Mouse (Mus musculus): ENCODE data around the gene Cachd1.

The Cachd1 gene

DNA sequence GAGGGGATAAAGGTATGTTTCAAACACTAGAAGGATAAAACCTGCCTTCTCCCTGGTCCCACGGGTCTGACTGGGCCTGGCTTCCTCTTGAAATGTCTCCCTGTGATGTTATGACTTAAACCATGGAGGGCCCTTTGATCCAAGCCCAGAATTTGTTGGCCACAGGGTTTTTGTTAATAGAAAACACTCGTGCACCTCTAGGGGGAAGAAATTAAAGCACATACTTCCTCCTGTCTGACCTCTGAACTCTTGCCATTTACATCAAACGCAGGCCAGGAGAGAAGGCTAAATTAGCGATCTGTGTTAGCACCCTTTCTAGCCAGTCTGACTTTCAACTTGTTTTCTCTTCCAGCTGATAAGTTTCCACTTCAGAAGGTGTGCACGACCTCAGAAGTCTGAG, 19.0 kb downstream of the Cachd1 start:
- DNase-seq = no peak

DNA sequence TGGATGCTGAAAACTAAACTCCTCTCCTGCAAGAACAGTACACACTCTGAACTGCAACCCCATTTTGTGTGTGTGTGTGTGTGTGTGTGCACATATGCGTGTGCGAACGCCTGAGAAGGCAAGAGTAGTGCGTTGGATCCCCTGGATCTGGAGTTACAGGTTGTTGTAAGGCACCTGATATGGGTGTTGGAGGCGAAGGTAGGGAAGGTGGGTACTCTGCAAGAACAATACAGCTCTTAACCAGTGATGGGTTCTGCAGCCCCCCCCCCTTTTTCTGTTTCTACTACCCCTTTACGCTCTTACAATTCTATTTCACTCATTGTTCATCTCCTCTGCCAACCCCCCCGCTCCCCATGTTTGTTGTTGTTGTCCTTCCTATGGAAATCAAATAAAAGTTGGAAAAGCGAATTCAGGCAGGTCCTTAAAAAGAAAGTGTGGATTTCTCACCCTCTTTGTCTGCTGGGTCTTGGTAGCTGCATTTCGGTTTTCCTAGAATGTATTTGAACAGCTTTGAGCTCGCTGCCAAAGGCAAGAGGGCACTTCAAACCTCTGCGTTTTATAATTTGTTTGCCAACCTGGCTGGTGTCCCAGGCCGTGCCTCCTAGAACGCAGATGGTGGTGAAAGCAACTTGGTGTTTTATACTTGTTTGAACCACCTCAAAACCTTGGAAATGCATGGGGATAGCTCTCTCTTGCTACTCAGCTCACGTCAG, 24.4 kb downstream of the Cachd1 start:
- no peak for DNase-seq

DNA sequence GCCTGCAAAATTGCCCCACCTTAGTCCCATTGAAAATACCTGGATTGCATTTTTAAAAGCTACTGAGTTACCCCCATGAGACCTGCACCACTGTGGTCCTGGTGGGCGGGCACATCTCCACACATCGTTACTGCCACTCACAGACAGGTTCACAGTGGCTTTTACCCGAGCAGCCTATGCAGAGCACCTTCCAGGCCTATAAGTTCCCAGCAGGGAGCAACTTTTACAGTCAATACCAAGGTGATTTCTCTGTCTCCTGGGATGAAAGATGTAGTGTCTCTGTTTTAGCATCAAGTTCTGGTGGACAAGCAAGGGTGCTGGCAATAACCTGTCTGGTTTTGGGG, 24.9 kb downstream of the Cachd1 start:
- no peak for DNase-seq

GRCm38 (mm10) chr4:100811057-100811695, 34.7 kb downstream of the Cachd1 start:
- no peak for DNase-seq

GRCm38 (mm10) chr4:100811802-100812510, 35.5 kb downstream of the Cachd1 start:
- no peak for DNase-seq

DNA sequence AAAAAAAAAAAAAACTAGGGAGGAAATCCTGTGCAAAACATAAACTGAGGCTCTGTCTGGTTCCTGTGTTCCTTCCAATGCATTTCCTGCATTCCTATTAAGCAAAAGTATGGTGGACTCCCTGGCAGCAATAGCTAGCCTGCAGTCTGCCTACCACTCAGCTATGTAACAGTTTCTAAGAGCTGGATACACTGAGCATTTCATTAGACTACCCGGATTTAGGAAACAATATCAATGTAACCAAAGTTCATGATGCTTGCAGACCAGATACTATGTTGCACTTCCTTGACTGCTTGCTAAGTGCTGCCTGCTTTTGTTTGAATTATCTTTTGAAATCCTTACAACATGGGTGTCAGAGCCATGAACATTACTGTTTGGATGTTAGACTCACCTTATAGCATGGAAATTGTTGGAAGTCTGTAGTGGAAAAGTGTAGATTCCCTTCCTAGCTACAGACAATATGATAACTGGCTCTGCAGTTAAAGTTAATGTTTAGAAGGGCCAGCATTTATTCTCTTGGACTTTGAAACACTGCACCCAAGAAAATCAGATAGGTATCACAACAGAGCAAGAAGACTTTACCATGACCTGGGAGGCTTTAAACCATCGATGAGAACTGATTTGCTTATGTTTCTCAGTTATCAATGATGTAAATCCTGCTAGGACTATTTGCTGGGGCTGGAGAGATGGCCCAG, 37.4 kb downstream of the Cachd1 start:
- no peak for DNase-seq

- DNase-seq = no peak
These were observed 42.8 kb downstream of the Cachd1 start for GRCm38 (mm10) chr4:100819238-100819637.

- no peak for DNase-seq
These were observed 46.1 kb downstream of the Cachd1 start for GRCm38 (mm10) chr4:100822526-100822925.

DNA sequence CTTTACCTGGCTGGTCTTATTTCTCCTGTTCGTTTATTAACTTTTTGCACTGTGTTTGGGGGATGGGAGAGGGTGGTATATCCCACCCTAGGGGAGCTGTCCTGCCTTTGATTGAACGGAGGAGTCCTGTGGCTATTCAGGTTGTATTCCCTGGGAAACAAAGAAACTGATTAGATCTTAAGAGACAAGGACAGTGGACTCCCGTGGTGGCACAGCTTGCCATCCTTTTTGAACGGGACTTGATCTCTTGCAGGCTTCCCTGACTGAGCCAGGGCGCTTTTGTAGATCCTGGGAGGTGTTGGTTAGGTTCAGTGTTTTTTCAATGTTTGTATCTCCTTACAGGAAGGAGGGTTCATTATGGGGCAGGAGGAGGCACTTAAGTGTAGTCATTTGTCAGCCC, 50.9 kb downstream of the Cachd1 start:
- DNase-seq = no peak

DNA sequence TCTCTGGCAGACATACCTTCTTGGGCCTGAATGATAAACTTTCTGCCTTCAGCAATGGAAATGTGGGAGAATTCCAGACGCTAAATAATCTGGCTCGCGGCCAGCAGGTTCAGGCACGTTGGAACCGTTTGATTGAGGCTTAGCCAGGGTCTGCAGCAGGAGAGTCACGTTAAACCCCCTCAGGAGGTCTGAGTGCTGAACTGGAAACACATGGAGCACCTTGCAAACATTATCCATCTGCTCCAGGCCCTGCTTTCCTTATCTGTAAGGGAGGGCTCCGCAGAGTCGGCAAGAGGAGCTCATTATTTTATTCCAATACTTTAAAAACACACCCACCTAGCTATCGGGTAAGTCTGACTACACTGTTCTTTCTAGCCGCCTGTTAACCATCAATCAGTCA, 52.3 kb downstream of the Cachd1 start:
- DNase-seq = no peak

DNA sequence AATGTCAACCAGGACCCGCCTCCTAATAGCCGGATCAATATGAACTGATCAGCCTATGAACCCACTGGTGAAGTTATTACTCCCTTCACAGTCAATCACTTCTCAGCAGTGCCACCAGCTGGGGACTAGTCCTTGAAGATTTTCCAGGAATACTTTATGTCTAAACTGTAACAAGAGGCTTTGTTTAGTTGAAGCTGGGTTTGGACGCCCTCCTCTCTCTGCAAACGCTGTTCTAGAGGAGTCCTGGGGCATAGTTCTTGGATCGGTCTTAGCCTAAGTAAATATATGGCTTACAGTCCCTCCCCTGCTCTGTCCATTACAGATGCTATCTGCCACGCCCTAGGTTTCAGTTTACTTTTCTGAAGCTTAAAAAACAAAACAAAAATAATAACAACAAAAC, 60.7 kb downstream of the Cachd1 start:
- DNase-seq = no peak

GRCm38 (mm10) chr4:100842629-100843028, 66.2 kb downstream of the Cachd1 start:
- DNase-seq = no peak

GRCm38 (mm10) chr4:100843119-100843518, 66.6 kb downstream of the Cachd1 start:
- DNase-seq = no peak

GRCm38 (mm10) chr4:100850846-100851495, 74.5 kb downstream of the Cachd1 start:
- DNase-seq = no peak

- DNase-seq = no peak
These were observed 76.0 kb downstream of the Cachd1 start for GRCm38 (mm10) chr4:100852448-100852847.

- DNase-seq = no peak
These were observed 77.0 kb downstream of the Cachd1 start for GRCm38 (mm10) chr4:100853426-100853825.

- DNase-seq = no peak
These were observed 78.9 kb downstream of the Cachd1 start for GRCm38 (mm10) chr4:100855373-100855772.

- no peak for DNase-seq
These were observed 81.0 kb downstream of the Cachd1 start for GRCm38 (mm10) chr4:100857411-100857869.

- no peak for DNase-seq
These were observed 87.5 kb downstream of the Cachd1 start for GRCm38 (mm10) chr4:100863861-100864428.

GRCm38 (mm10) chr4:100865423-100865822, 88.9 kb downstream of the Cachd1 start:
- no peak for DNase-seq

GRCm38 (mm10) chr4:100865962-100866703, 89.7 kb downstream of the Cachd1 start:
- no peak for DNase-seq

GRCm38 (mm10) chr4:100877351-100877750, 100.9 kb downstream of the Cachd1 start:
- DNase-seq = no peak
